Mouse (Mus musculus): Measurements from ENCODE around the gene Adamtsl2. TPM values are rescaled to one million over a fixed set of nuclear protein-coding genes. Genes with fewer than 3 reads are reported as not detected.

Gene Adamtsl2
- total RNA-seq, 1 experiment, result 0.36 TPM

DNA sequence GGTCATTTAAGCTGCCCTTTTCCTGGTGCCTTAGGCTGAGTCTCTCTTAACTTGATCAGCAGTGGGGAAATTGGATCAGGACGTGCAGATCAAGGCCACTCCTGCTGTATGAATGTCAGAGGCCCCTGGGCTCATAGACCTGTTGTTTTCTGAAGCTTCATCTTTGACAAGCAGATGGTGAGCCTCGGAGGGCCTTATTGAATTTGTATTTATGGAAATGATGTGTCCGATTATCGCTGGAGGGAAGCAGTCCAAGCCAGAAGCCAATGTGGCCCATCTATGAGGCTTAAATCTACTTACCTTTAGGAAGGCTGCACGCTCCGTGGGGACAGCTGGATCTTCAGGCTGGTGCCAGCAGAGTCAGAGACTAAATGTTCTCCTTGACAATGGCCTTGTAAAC lies 77.4 kb downstream of the Adamtsl2 start:
- TF ChIP-seq MAFK (IDR thresholded peaks at IDR 0.05; ENCODE audit: insufficient read depth, low read depth, low read length) (no peak), ZC3H11A (IDR thresholded peaks at IDR 0.05; ENCODE audit: borderline replicate concordance, low read depth, low read length) (no peak), HCFC1 (IDR thresholded peaks at IDR 0.05; ENCODE audit: borderline replicate concordance, insufficient read depth, low read length) (no peak), CHD2 (IDR thresholded peaks at IDR 0.05; ENCODE audit: low read depth, low read length) (no peak), ZNF384 (IDR thresholded peaks at IDR 0.05; ENCODE audit: low read depth, low read length) (no peak)
- Histone ChIP-seq H3K9ac (ENCODE audit: insufficient read depth, low read depth, low read length, poor library complexity, severe bottlenecking) (no peak overlapping the region), H3K27ac (ENCODE audit: insufficient read depth, low read depth, low read length, poor library complexity, severe bottlenecking) (no peak overlapping the region), H3K36me3 (ENCODE audit: control insufficient read depth, insufficient read depth, low read length, poor library complexity, severe bottlenecking) (no peaks in the 10 kb centered on the region), H3K9me3 (ENCODE audit: control insufficient read depth, insufficient read depth, low read depth, low read length) (no peaks in the 10 kb centered on the region), H3K4me3 (ENCODE audit: insufficient read depth in 1 of 2, low read depth in 1 of 2, low read length in 2 of 2, poor library complexity in 1 of 2, severe bottlenecking in 1 of 2) (no peak overlapping the region), H3K4me1 (ENCODE audit: control insufficient read depth in 2 of 2, insufficient read depth in 2 of 2, low read length in 2 of 2, poor library complexity in 1 of 2) (peaks cover 0 to 4% of the 10 kb centered on the region in 2 experiments; a peak in 1 of 4 replicates)
- no peak for DNase-seq (ENCODE audit: low read depth, low spot score)
- in situ Hi-C loops (cut with MboI; ENCODE audit: low sequenced_read_pairs in 2 of 2, unreplicated experiment in 2 of 2), result no loop called here

Other genes starting within 250 kb of the Adamtsl2 start
- gene Abo, start 214.4 kb upstream of the Adamtsl2 start, total RNA-seq (2012; rRNA removed), result 1.8 and 2.1 TPM in 2 replicates
- 42.4 and 44.9 TPM in 2 replicates for gene Surf6, start 176.5 kb upstream of the Adamtsl2 start, total RNA-seq (2012; rRNA removed)
- 31.5 and 38.8 TPM in 2 replicates for gene Med22, start 168.7 kb upstream of the Adamtsl2 start, total RNA-seq (2012; rRNA removed)
- gene Rpl7a, start 168.6 kb upstream of the Adamtsl2 start, total RNA-seq (2012; rRNA removed), result 2,695 and 3,070 TPM in 2 replicates
- 32.3 and 35.8 TPM in 2 replicates for gene Surf2, start 163.0 kb upstream of the Adamtsl2 start, total RNA-seq (2012; rRNA removed)
- 50.7 and 53.3 TPM in 2 replicates for gene Surf1, start 162.8 kb upstream of the Adamtsl2 start, total RNA-seq (2012; rRNA removed)
- gene Surf4, start 145.5 kb upstream of the Adamtsl2 start, total RNA-seq (2012; rRNA removed), result 234 and 285 TPM in 2 replicates
- gene Stkld1, start 145.3 kb upstream of the Adamtsl2 start, total RNA-seq (2012; rRNA removed), result not detected in 2 replicates
- gene Rexo4, start 115.0 kb upstream of the Adamtsl2 start, total RNA-seq (2012; rRNA removed), result 56.7 and 57.6 TPM in 2 replicates
- 0.05 TPM in 1 of 2 replicates, not detected in the other for gene Adamts13, start 106.0 kb upstream of the Adamtsl2 start, total RNA-seq (2012; rRNA removed)
- gene Cacfd1, start 69.5 kb upstream of the Adamtsl2 start, total RNA-seq (2012; rRNA removed), result 9.2 and 11.6 TPM in 2 replicates
- 1.2 and 2.4 TPM in 2 replicates for gene Slc2a6, start 51.4 kb upstream of the Adamtsl2 start, total RNA-seq (2012; rRNA removed)
- not detected in 2 replicates for gene Mymk, start 7.2 kb upstream of the Adamtsl2 start, total RNA-seq (2012; rRNA removed)
- gene Fam163b, start 63.1 kb downstream of the Adamtsl2 start, total RNA-seq (2012; rRNA removed), result 0.42 TPM in 1 of 2 replicates, not detected in the other
- gene Dbh, start 85.9 kb downstream of the Adamtsl2 start, total RNA-seq (2012; rRNA removed), result not detected in 2 replicates
- gene Sardh, start 169.0 kb downstream of the Adamtsl2 start, total RNA-seq (2012; rRNA removed), result 0.69 and 0.89 TPM in 2 replicates